Mouse (Mus musculus) embryo, embryonic 11 days (tissue): ENCODE data around the gene Nanos3.

Source experiments
- DNase-seq: peaks from one replicate; pipeline ENCODE4 v3.0.0-alpha.2; 2015

The Nanos3 gene

GRCm38 (mm10) chr8:84180530-84181190 lies 4.4 kb downstream of the Nanos3 start:
- DNase-seq = peak; percentile 92

GRCm38 (mm10) chr8:84179946-84180345 lies 5.1 kb downstream of the Nanos3 start:
- no peak for DNase-seq

GRCm38 (mm10) chr8:84178592-84178991 lies 6.4 kb downstream of the Nanos3 start:
- DNase-seq = no peak

GRCm38 (mm10) chr8:84177405-84177804 lies 7.6 kb downstream of the Nanos3 start:
- DNase-seq = no peak

GRCm38 (mm10) chr8:84176560-84176959 lies 8.5 kb downstream of the Nanos3 start:
- DNase-seq = no peak

- no peak for DNase-seq
Measured at GRCm38 (mm10) chr8:84173861-84174260, 11.2 kb downstream of the Nanos3 start.

- no peak for DNase-seq
Measured at GRCm38 (mm10) chr8:84170096-84170495, 14.9 kb downstream of the Nanos3 start.

- DNase-seq = no peak
Measured at GRCm38 (mm10) chr8:84167696-84168095, 17.3 kb downstream of the Nanos3 start.

- no peak for DNase-seq
Measured at GRCm38 (mm10) chr8:84157620-84158019, 27.4 kb downstream of the Nanos3 start.

GRCm38 (mm10) chr8:84149181-84149580 lies 35.8 kb downstream of the Nanos3 start:
- DNase-seq = no peak

GRCm38 (mm10) chr8:84148531-84148850 lies 36.5 kb downstream of the Nanos3 start:
- no peak for DNase-seq

GRCm38 (mm10) chr8:84147769-84148530 lies 37.1 kb downstream of the Nanos3 start, which contains the start of the genes Cc2d1a and 4930432K21Rik:
Gene Cc2d1a, minus strand, starts transcription at chr8:84147936.
Gene 4930432K21Rik, plus strand, starts transcription at chr8:84148025.
- DNase-seq = peak; percentile 97

- peak; percentile 18 for DNase-seq
Measured at GRCm38 (mm10) chr8:84147324-84147766, 37.7 kb downstream of the Nanos3 start.

- DNase-seq = no peak
Measured at GRCm38 (mm10) chr8:84144636-84145245, 40.3 kb downstream of the Nanos3 start.

GRCm38 (mm10) chr8:84140838-84141237 lies 44.2 kb downstream of the Nanos3 start:
- no peak for DNase-seq

GRCm38 (mm10) chr8:84137848-84138247 lies 47.2 kb downstream of the Nanos3 start:
- no peak for DNase-seq

- DNase-seq = no peak
Measured at GRCm38 (mm10) chr8:84132225-84132624, 52.8 kb downstream of the Nanos3 start.

- DNase-seq = peak; percentile 26
Measured at GRCm38 (mm10) chr8:84130806-84131205, 54.2 kb downstream of the Nanos3 start.

- DNase-seq = no peak
Measured at GRCm38 (mm10) chr8:84128277-84128676, 56.7 kb downstream of the Nanos3 start.

GRCm38 (mm10) chr8:84127202-84127901 lies 57.7 kb downstream of the Nanos3 start:
- DNase-seq = no peak

- DNase-seq = no peak
Measured at GRCm38 (mm10) chr8:84126742-84127141, 58.3 kb downstream of the Nanos3 start.

GRCm38 (mm10) chr8:84125656-84126055 lies 59.4 kb downstream of the Nanos3 start, which contains the start of gene Podnl1:
Gene Podnl1, plus strand, starts transcription at chr8:84125989.
- no peak for DNase-seq
